Mouse (Mus musculus) adipocyte (in vitro differentiated cells): ENCODE results near the gene Cisd3.
"Not testable (repeated sequence)": the region's sequence is repeated elsewhere in the genome, so short reads cannot be mapped to it uniquely, and the experiment has no call there.

Experiments used
- DNase-seq: peaks from one replicate; pipeline ENCODE4 v3.0.0-alpha.2; 2016; ENCODE audit warnings: low spot score

Gene Cisd3

GRCm38 (mm10) chr11:97686322-97686908, 789 bp downstream of the Cisd3 start:
- DNase-seq: no peak

GRCm38 (mm10) chr11:97687061-97687460, 1.4 kb downstream of the Cisd3 start:
- DNase-seq: peak; percentile 34

- no peak for DNase-seq
Observed at GRCm38 (mm10) chr11:97689861-97690260, 4.2 kb downstream of the Cisd3 start.

GRCm38 (mm10) chr11:97694435-97694834, 8.8 kb downstream of the Cisd3 start:
- DNase-seq: no peak

- peak; percentile 82 for DNase-seq
Observed at GRCm38 (mm10) chr11:97694921-97695711, 9.5 kb downstream of the Cisd3 start.

GRCm38 (mm10) chr11:97695712-97696401, 10.2 kb downstream of the Cisd3 start:
- no peak for DNase-seq

GRCm38 (mm10) chr11:97696669-97697068, 11.0 kb downstream of the Cisd3 start:
- no peak for DNase-seq

- no peak for DNase-seq
Observed at GRCm38 (mm10) chr11:97697199-97697890, 11.7 kb downstream of the Cisd3 start.

GRCm38 (mm10) chr11:97697891-97698529, 12.4 kb downstream of the Cisd3 start:
- no peak for DNase-seq

- peak; percentile 75 for DNase-seq
Observed at GRCm38 (mm10) chr11:97698741-97699611, 13.3 kb downstream of the Cisd3 start.

GRCm38 (mm10) chr11:97699626-97700002, 14.0 kb downstream of the Cisd3 start:
- peak; percentile 92 for DNase-seq

GRCm38 (mm10) chr11:97700003-97700745, 14.5 kb downstream of the Cisd3 start, which contains the start of gene Pcgf2:
Gene Pcgf2, minus strand, starts transcription at chr11:97700497.
- DNase-seq: peak; percentile 90

- no peak for DNase-seq
Observed at GRCm38 (mm10) chr11:97700746-97701580, 15.3 kb downstream of the Cisd3 start.

GRCm38 (mm10) chr11:97701581-97702392, 16.2 kb downstream of the Cisd3 start:
- DNase-seq: no peak

- DNase-seq: peak; percentile 96
Observed at GRCm38 (mm10) chr11:97702393-97702745, 16.7 kb downstream of the Cisd3 start.

GRCm38 (mm10) chr11:97703039-97703826, 17.6 kb downstream of the Cisd3 start, which contains the start of gene Psmb3:
Gene Psmb3, plus strand, starts transcription at chr11:97703399.
- DNase-seq: peak; percentile 100

- DNase-seq: not testable (repeated sequence)
Observed at GRCm38 (mm10) chr11:97710067-97710466, 24.4 kb downstream of the Cisd3 start.
